Mouse (Mus musculus): Measurements from ENCODE around the gene Pla2g4b.

The Pla2g4b gene

DNA sequence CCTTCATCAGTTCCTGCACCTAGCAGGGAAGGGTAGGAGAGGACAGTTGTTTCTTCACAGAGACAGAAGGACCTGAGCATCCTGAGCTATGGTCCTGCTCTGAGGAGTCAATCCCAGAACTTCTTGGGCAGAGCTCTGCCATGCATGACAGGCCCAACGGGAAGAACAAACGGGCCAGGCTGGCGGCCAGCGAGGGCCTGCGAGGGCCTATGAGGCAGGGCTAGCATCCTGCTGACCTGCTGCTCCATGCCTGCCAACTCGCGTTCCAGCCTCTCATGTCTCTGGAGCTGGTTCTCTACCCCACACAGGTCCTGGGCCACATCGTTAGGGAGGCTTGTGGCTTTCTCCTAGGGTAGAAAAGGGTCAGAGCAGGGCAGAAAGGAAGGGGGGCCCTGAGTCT lies 29.0 kb downstream of the Pla2g4b start:
- DNase-seq (ENCODE audit: low read depth): no peak

DNA sequence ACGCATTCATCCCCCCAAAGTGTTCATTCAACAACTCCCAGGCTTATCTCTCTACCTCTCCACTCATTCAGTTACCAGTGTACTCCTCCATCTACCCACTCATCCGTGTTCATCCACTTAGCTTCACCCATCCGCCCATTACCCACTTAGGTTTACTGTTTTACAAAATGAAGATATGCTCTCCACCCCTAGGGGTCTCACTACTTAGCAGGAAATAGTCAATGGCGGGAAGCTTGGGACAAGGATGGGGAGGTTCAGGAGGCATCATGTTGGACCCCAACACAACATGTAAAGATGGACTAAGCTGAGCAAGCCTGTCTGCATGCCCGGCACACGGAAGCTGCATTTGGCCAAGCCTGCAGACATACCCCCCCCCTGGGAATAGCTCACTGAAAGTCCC lies 31.4 kb downstream of the Pla2g4b start:
- DNase-seq (ENCODE audit: low read depth): no peak

DNA sequence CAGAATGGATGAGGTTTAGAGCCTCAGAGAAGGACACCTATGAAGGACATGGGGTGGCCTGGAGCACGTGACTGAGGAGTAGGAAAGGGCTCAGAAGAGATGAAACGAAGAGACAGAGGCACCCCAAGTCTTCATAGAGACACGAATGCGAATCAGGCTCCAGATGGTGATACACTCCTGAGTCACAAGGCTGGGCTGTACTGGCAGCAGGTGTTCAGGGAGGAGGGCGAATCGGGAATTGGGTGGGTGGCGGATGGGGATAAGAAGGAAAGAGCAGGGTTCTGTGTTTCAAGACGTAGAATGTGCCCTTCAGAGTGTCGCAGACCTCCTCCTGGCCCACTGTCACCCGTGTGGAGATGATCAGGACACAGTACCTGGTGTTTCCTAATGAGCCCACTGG lies 32.0 kb downstream of the Pla2g4b start:
- no peak for DNase-seq (ENCODE audit: low read depth)

DNA sequence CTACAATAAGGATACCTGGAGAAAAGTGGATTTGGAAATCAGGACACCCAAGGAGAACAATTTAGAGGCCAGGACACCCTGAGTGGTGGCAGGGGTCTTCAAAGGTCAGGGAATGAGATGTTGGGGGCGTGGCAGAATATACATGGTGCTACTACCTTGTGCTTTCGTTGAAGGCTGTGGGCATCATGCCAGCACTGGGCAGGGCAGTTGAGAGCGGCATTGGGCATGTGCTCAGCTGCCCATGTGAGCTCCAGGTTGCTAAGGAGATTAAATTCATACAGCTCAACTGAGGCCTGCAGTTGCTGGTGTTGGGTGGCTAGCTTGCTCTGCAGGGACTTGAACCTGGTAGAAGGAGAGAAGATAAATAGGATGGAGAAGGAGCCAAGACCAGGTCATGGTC lies 33.0 kb downstream of the Pla2g4b start:
- DNase-seq (ENCODE audit: low read depth): peak; percentile 36

DNA sequence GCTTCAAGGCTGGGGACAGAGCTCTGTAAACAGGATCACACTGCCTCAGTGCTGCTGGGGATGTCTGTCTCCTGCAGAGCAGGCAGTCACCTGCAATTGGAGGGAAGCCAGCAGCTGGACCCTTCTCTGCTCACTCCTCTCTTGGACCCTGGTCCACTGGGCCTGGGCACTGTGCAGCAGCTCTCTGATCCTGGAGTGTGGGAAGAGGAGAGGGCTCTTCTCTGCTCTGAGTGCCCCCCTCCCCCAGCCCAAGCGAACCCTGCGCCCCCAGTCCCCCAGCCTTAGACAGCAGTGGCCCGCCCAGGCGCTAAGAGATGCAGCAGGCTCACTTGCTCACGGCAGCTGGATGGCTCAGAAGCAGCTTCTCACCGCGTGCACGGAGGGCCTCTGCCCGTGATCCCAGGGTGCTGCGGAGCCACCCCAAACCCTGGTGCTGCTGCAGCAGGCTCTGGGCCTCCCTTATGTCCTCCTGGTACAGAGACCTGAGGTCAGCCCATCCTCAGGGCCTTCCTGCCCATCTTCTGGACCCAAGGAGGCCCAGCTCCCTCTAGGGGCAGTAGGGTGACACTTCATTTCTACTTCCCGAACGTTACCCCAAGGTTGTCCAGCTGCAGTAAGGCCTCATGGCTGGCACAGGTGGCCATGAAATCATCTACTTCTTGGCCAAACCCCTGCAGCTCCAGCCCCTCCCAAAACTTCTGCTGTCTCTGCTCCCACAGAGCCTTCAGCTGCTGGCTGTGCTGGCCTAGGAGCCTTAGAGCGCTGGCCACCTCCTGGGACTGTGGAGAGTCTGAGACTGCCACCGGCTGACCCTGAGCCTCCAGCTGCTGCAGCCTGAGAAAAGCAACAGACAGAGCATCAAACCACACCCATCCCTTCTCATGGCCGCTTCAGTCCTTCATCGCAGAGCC lies 35.6 kb downstream of the Pla2g4b start:
- DNase-seq (ENCODE audit: low read depth): peak; percentile 55

DNA sequence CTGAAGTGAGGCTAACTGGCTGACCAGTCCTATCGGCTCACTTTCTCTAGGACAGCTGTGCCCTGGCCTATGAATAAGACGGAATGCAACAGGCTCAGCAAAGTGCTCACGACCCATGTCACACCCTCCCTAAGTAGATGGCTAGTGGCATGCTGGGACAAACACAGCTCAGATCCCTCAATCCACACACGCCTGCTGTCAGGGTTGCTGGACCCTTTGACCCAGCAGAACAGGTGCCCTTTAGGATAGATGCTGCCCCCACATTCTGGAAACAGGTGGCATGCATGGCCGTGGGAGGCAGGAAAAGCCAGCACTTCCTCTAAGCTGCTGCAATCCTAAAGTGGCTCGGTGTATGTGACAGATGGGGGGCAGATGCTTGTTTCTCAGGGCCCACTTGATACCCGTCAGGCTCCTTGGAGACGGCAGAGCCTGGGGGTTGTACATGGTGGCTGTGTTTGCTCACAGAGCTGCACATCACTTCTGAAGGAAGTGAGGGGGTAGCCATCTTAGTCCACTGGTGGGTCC lies 36.3 kb downstream of the Pla2g4b start:
- no peak for DNase-seq (ENCODE audit: low read depth)

DNA sequence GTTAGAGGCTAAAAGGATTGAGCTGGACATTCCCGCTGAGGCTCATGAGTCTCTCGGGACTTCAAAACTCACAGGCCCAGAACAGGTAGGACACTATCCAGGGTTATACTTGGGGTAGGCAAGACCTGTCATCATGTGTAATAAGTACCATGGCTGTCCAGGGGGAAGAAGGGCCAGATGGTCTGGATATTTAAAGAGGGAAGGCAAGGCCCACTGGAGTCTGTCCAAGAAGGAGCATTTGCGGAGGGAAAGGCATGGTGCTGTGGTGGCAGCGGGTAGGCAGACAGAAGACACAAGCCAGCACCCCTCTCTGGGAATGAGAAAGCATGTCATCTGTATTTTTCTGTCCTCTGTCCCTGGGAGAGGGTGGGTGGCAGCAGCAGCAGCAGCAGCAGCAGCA lies 40.9 kb downstream of the Pla2g4b start:
- DNase-seq (ENCODE audit: low read depth): no peak

DNA sequence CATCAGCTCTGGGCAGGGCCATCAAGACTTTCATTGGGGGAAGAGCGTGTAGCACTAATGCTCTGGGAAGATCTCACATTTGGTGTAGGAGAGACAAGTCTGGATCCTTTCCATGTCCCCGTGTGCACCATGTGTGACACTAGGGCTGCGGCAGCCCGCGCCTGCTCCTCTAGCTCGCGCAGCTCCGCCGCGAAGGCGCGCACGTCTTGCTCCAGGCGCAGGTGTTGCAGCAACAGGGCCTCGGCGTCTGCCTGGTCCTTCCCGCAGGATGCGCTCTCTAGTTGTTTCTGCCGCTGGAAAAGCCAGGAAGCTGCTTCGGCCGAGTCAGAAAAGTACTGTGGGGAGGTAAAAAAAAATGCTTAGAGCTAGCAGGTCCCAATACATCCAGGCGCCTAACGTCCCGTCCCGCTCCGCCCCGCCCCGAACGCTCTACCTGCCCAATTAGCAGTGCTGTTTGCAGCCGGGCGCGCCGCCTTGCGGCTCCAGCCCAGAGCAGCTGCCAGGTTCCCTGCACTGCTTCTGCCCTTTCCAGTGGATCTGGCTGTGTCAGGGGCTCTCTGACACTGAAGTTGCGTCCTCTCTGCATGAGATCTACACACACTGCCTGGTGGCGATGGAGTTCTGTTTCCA lies 43.0 kb downstream of the Pla2g4b start:
- DNase-seq (ENCODE audit: low read depth): no peak

DNA sequence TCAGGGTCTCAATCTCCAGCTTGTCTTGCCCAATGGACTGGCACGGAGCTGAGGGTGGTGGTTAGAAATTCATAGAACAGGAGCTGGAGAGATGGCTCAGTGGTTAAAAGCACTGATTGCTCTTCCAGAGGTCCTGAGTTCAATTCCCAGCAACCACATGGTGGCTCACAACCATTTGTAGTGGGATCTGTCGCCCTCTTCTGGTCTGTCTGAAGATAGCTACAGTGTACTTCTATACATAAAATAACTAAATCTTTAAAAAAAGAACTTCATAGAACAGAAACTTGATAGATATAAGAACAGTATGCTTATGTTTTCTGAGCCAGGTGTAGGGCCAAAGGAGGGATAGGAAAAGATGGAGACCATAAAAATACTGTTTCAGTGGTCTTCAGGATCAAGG lies 49.2 kb downstream of the Pla2g4b start:
- no peak for DNase-seq (ENCODE audit: low read depth)

DNA sequence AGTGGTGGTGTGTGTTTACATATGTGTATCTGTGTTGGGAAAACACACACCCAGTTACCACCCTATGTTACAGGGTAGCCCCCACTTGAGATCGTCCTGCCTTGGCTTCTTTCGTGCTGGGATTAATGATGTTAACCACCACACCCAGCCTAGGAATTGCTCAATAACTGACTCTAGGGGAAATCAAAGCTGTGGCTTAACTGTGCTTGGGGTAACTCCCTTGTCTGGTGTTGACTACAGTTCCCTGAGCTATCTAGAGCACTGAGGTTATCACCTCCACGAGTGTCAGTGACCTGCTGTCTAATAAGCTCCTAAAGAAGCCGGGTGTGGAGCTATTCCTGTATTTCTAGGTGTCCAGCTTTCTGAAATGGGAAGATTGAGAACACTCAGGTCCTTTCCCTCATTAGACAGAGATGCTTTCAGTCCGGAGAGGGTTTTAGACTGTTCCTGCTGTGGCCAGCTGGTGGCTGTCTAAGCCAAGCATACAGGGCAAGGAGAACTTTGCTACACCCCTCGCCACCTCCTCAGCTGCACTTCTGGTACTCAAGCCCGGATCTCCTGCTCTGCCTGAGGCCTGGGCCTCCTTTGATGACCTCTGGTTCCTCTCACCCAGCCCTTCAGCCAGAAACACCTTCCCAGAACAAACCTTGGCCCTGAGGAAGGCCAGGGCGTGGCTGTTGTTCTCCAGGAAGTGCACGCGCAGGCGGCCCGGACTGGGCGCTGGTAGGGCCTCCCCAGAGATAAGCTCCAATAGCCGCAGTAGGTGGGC lies 51.6 kb downstream of the Pla2g4b start:
- DNase-seq (ENCODE audit: low read depth): peak; percentile 82

DNA sequence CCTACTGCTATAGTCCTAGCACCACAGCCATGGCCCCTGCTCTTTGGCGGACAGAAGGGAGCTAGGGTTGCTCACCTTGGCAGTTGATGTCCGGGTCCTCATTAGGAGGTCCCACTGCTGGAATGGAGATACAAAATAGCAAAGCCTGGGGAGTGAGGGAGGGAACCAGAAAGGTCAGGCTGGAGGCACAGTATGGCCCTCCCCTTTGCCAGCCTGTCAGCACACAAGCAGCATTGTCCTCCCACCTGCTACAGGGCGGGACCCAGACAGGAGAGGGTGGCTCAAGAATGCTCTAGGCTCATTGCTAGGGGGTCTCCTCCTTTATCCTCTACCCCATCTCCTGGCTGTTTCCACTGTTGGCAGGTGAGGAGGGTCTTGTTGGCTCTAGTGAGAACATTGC lies 52.8 kb downstream of the Pla2g4b start:
- no peak for DNase-seq (ENCODE audit: low read depth)

DNA sequence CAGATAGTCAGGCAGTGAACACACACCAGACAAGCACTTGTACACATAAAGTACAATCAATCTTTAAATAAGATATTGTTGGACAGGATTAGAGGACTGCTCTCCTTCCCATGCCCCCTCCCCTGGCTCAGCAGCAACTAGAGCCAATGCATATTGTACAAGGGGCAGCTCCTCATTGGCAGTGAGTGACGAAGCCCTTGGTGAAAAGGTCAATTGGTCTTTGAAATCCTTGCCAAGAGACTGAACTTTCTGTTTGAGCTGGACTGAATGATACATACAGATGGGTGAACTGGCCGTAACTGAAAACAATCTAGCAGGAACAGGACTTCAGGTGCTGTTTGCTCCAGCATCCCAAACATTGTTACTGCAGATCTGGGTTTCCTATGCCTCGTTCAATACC lies 54.2 kb downstream of the Pla2g4b start:
- DNase-seq (ENCODE audit: low read depth): no peak

DNA sequence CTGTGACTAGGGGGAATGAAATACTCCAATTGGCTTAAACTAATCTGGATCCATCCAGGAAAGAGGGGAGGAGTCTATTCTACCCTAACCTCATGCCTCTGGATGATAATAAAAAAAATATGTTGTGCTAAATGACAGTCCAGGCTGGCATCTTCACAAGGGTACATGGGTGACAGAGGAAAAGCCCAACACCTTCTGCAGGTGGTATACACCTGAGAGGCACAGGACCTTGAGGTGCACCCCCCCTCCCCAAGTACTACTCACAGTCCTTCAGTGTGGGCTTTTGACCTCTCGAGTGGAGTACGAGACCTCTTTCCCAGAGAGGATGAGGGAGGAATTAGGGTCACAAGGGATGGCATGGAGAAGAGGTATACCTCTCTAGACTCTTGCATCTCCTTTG lies 54.7 kb downstream of the Pla2g4b start:
- DNase-seq (ENCODE audit: low read depth): no peak

DNA sequence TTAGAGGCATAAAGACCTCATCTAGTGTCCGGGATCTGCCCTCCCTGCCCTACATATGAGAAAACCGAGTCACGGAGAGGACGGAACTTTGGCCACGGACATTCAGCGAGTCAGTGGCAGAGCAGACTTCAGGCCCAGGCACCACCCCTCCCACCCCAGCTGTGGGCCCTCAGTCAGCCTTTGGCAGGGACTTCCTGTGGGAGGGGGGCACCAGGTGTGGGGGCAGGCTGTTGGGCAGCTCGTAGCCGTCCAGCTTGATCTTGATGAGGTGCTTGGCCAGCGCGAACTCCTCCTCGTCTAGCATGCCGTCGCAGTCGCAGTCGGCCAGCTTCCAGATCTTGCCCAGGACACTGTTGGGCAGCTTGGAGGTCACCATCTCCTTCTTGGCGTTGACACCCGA lies 57.8 kb downstream of the Pla2g4b start:
- no peak for DNase-seq (ENCODE audit: low read depth)
